Mouse (Mus musculus) heart, postnatal 0 days (tissue): ENCODE measurements around the gene Plcb1. TPM values are rescaled to one million over a fixed set of nuclear protein-coding genes. Genes with fewer than 3 reads are reported as not detected.
A peak's percentile ranks its signal among the peaks of the same experiment; 100 is the strongest.
"Not testable (repeated sequence)": the region's sequence is repeated elsewhere in the genome, so short reads cannot be mapped to it uniquely, and the experiment has no call there.

Experiments
- ATAC-seq: fragments of 200-750 bp; cut with Nextera tagmentation; 2 replicates; pipeline ENCODE4 v1.8.0; 2017; ENCODE audit warnings: low read depth, moderate number of reproducible peaks, moderate library complexity; ENCODE audit not compliant: insufficient read depth
- DNase-seq: peaks from one replicate; pipeline ENCODE4 v3.0.0-alpha.2; 2016; ENCODE audit warnings: low spot score
- H3K27ac ChIP-seq: fragments of 300-500 bp; sonication (generic); 2 replicates; pipeline ENCODE4 v1.5.1; 2014; ENCODE audit warnings: low read depth, mild to moderate bottlenecking
- H3K27me3 ChIP-seq: fragments of 300-500 bp; sonication (generic); 2 replicates; pipeline ENCODE4 v1.6.1; 2014; ENCODE audit warnings: low read length, mixed read lengths; ENCODE audit not compliant: control insufficient read depth, insufficient read depth
- H3K36me3 ChIP-seq: fragments of 300-500 bp; sonication (generic); replicated peaks from 2 replicates; pipeline ENCODE4 v1.6.1; 2014; ENCODE audit warnings: low read length, mixed read lengths; ENCODE audit not compliant: control insufficient read depth, insufficient read depth
- H3K4me1 ChIP-seq: fragments of 300-500 bp; sonication (generic); 2 replicates; pipeline ENCODE4 v1.6.1; 2014; ENCODE audit warnings: antibody characterized with exemption; ENCODE audit not compliant: control insufficient read depth, insufficient read depth
- H3K4me2 ChIP-seq: fragments of 300-500 bp; sonication (generic); 2 replicates; pipeline ENCODE4 v1.6.1; 2014; ENCODE audit warnings: low read depth, mild to moderate bottlenecking, low read length, moderate library complexity
- H3K4me3 ChIP-seq: fragments of 300-500 bp; sonication (generic); 2 replicates; pipeline ENCODE4 v1.5.1; 2014; ENCODE audit warnings: low read depth, low read length
- H3K9ac ChIP-seq: fragments of 300-500 bp; sonication (generic); replicated peaks from 2 replicates; pipeline ENCODE4 v1.6.1; 2014; ENCODE audit warnings: low read depth, low read length, mixed read lengths
- H3K9me3 ChIP-seq: fragments of 300-500 bp; sonication (generic); replicated peaks from 2 replicates; pipeline ENCODE4 v1.6.1; 2016; ENCODE audit warnings: low read length; ENCODE audit not compliant: control insufficient read depth
- CTCF ChIP-seq: IDR thresholded peaks from 2 replicates; pipeline ENCODE4 v1.5.1; 2016; ENCODE audit warnings: antibody characterized with exemption, control low read depth, low read depth
- EP300 ChIP-seq: IDR thresholded peaks from 2 replicates; pipeline ENCODE4 v1.6.1; 2016; ENCODE audit warnings: antibody characterized with exemption, low read depth
- WGBS: fragments of 180-500 bp; shearing (Covaris S2); extraction: QIAGEN DNeasy Blood & Tissue Kit; methylation state at CpG from one replicate; pipeline ENCODE4 v1.1.7; 2014; 5-methylcytosine and 5-hydroxymethylcytosine counted together
- polyA plus RNA-seq: library from polyadenylated mRNA; unstranded; fragments of >200 nt; fragmentation: Nextera tagmentation; extraction: Ambion mirVana; gene quantifications from 2 replicates; pipeline ENCODE4 v1.2.1, GENCODE M21; 2015
- total RNA-seq: library from RNA; depleted of rRNA; stranded (reverse); fragments of >200 nt; gene quantifications from 2 replicates; pipeline ENCODE4 v1.2.3, GENCODE M21; 2014; ENCODE audit warnings: low replicate concordance

Gene Plcb1
- total and polyA plus RNA-seq, 2 experiments from 2014 or later = 3.4 to 3.5 TPM

GRCm38 (mm10) chr2:134989650-134990292, 203.9 kb downstream of the Plcb1 start:
- WGBS = 54% methylated on average over 9 of the region's 9 CpGs
- H3K27me3 ChIP-seq = no peaks in the 10 kb centered on the region
- TF ChIP-seq CTCF = no peak
- TF ChIP-seq EP300 = no peak
- no peaks in the 10 kb centered on the region for H3K9me3 ChIP-seq
- H3K4me2 ChIP-seq = no peak overlapping the region
- H3K4me3 ChIP-seq = no peak overlapping the region
- H3K4me1 ChIP-seq = no peaks in the 10 kb centered on the region
- ATAC-seq = no peak
- no peak for DNase-seq
- H3K9ac ChIP-seq = no peak overlapping the region
- H3K36me3 ChIP-seq = no peaks in the 10 kb centered on the region
- no peak overlapping the region for H3K27ac ChIP-seq

DNA sequence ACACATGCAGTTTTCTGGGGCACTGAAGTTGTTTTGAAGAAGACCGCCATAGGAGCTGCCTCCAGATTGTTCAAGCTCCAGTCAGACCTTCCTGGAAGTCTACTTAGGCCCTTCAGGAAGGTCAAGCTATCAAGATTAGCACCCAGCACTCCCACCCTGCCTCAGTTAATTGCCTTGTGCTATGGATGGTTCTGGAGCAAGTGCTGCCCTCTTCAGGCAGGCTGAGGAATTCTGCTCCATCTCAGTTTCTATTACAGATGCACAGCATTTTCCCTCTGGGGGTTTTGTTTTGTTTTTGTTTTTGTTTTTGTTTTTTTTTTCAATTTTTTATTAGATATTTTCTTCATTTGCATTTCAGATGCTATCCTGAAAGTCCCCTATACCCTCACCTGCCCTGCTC, 221.3 kb downstream of the Plcb1 start:
- DNase-seq = no peak
- no peaks in the 10 kb centered on the region for H3K4me1 ChIP-seq
- WGBS = 84% methylated on average over 1 of the region's 1 CpGs
- ATAC-seq = no peak
- no peaks in the 10 kb centered on the region for H3K27me3 ChIP-seq
- no peaks in the 10 kb centered on the region for H3K36me3 ChIP-seq
- no peak overlapping the region for H3K9ac ChIP-seq
- TF ChIP-seq CTCF (peak; percentile 28; the same call in 1 of the 2 replicates), EP300 (no peak)
- H3K9me3 ChIP-seq = no peaks in the 10 kb centered on the region
- H3K27ac ChIP-seq = no peak overlapping the region
- no peak overlapping the region for H3K4me3 ChIP-seq
- H3K4me2 ChIP-seq = no peak overlapping the region

DNA sequence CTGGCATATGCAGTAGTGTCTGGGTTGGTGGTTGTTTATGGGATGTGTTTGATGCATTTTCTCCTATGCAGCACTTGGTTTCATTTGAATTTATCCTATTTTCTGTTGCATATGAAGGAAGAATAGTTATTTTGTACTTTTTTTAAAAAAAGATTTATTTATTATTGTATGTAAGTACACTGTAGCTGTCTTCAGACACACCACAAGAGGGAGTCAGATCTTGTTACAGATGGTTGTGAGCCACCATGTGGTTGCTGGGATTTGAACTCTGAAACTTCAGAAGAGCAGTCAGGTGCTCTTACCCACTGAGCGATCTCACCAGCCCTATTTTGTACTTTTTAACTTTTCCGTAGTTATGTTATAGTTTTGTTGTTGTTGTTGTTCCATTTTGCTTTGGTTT, 222.0 kb downstream of the Plcb1 start:
- not testable (repeated sequence) for ATAC-seq, H3K27ac ChIP-seq, H3K27me3 ChIP-seq, DNase-seq, H3K9me3 ChIP-seq, H3K9ac ChIP-seq, H3K4me1 ChIP-seq, H3K4me2 ChIP-seq, H3K36me3 ChIP-seq, H3K4me3 ChIP-seq
- 95% methylated on average over 2 of the region's 2 CpGs for WGBS

DNA sequence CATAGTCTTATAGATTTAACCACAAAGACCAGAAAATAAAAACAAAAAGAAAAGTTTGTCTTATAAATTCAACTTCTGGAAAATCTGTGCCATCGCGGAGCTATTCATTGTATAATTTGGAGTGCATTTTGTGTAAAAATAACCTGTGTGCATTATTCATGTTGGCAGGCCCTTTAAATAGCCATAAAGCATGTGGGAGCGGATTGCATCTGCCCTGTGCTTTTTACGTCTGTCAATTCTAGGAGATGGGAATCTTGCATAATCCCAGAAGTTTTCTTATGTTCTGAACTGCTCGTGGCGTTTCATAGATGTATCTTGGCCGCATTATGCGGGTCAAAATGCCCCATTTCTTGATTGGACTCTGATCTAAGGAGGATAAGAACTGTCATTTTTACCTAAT, 224.5 kb downstream of the Plcb1 start:
- DNase-seq = no peak
- Histone ChIP-seq H3K9ac (no peak overlapping the region), H3K4me3 (no peak overlapping the region), H3K36me3 (no peaks in the 10 kb centered on the region), H3K27ac (no peak overlapping the region), H3K27me3 (no peaks in the 10 kb centered on the region), H3K4me2 (no peak overlapping the region), H3K9me3 (no peaks in the 10 kb centered on the region), H3K4me1 (no peaks in the 10 kb centered on the region)
- ATAC-seq = no peak
- no peak for TF ChIP-seq EP300
- no peak for TF ChIP-seq CTCF
- WGBS = 79% methylated on average over 8 of the region's 8 CpGs

GRCm38 (mm10) chr2:135015501-135015900, 229.6 kb downstream of the Plcb1 start:
- Histone ChIP-seq H3K9ac (no peak overlapping the region), H3K4me3 (no peak overlapping the region), H3K4me1 (no peaks in the 10 kb centered on the region), H3K36me3 (no peaks in the 10 kb centered on the region), H3K4me2 (no peak overlapping the region), H3K27ac (no peak overlapping the region), H3K27me3 (no peaks in the 10 kb centered on the region), H3K9me3 (no peaks in the 10 kb centered on the region)
- 67% methylated on average over 6 of the region's 6 CpGs for WGBS
- DNase-seq (no peak), ATAC-seq (no peak)
- no peak for TF ChIP-seq CTCF
- no peak for TF ChIP-seq EP300

DNA sequence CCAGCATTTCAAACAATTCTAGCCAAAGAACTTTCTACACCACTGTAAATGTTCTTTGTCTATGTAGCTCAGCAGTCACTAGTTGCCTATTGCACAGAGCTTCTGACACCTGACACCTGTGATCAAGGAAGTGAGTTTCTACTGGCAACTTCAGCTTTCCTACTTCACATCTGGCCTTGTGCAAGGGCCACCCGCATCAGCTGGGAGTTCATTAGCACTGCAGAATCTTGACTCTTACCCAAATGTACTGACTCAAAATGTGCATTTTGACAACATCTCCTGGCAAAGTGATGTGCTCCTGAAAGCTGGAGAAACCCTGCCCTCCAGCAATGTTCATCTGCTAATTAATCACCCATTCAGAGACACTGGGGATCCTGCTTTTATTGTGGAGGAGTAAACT, 232.4 kb downstream of the Plcb1 start:
- TF ChIP-seq EP300 (no peak), CTCF (no peak)
- Histone ChIP-seq H3K4me2 (no peak overlapping the region), H3K9ac (no peak overlapping the region), H3K4me3 (no peak overlapping the region), H3K27me3 (no peaks in the 10 kb centered on the region), H3K4me1 (no peaks in the 10 kb centered on the region), H3K27ac (no peak overlapping the region), H3K36me3 (no peaks in the 10 kb centered on the region), H3K9me3 (no peaks in the 10 kb centered on the region)
- DNase-seq (no peak), ATAC-seq (no peak)
- 75% methylated on average over 1 of the region's 1 CpGs for WGBS
